Mouse (Mus musculus) neural tube, embryonic 11.5 days (tissue): ENCODE results near the gene Kcnh1. TPM values are rescaled to one million over a fixed set of nuclear protein-coding genes. Genes with fewer than 3 reads are reported as not detected.

Experiments
- ATAC-seq: fragments of 200-750 bp; cut with Nextera tagmentation; 2 replicates; pipeline ENCODE4 v1.8.0; 2017; ENCODE audit warnings: moderate number of reproducible peaks, mild to moderate bottlenecking, moderate TSS enrichment, moderate library complexity; ENCODE audit not compliant: insufficient read depth, low FRiP score, low TSS enrichment
- DNase-seq: peaks from one replicate; pipeline ENCODE4 v3.0.0-alpha.2; 2015; ENCODE audit warnings: low spot score
- H3K27ac ChIP-seq: fragments of 300-500 bp; sonication (generic); 2 replicates; pipeline ENCODE4 v1.5.1; 2014; ENCODE audit warnings: low read depth, mild to moderate bottlenecking, low read length
- H3K27me3 ChIP-seq: fragments of 300-500 bp; sonication (generic); 2 replicates; pipeline ENCODE4 v1.6.1; 2014; ENCODE audit warnings: mild to moderate bottlenecking, low read length, mixed read lengths; ENCODE audit not compliant: control insufficient read depth, insufficient read depth
- H3K36me3 ChIP-seq: fragments of 300-500 bp; sonication (generic); 2 replicates; pipeline ENCODE4 v1.6.1; 2014; ENCODE audit warnings: mild to moderate bottlenecking, low read length, moderate library complexity, mixed read lengths; ENCODE audit not compliant: control insufficient read depth, insufficient read depth
- H3K4me1 ChIP-seq: fragments of 300-500 bp; sonication (generic); 2 replicates; pipeline ENCODE4 v1.6.1; 2014; ENCODE audit warnings: low read length, mixed read lengths; ENCODE audit not compliant: control insufficient read depth, insufficient read depth
- H3K4me2 ChIP-seq: fragments of 300-500 bp; sonication (generic); 2 replicates; pipeline ENCODE4 v1.6.1; 2014; ENCODE audit warnings: low read depth, mild to moderate bottlenecking, moderate library complexity
- H3K4me3 ChIP-seq: fragments of 300-500 bp; sonication (generic); 2 replicates; pipeline ENCODE4 v1.5.1; 2014; ENCODE audit warnings: low read depth, low read length
- H3K9ac ChIP-seq: fragments of 300-500 bp; sonication (generic); 2 replicates; pipeline ENCODE4 v1.6.1; 2014; ENCODE audit warnings: mild to moderate bottlenecking, low read length
- H3K9me3 ChIP-seq: fragments of 300-500 bp; sonication (generic); 2 replicates; pipeline ENCODE4 v1.6.1; 2016; ENCODE audit warnings: low read length; ENCODE audit not compliant: control insufficient read depth
- WGBS: fragments of 180-500 bp; shearing (Covaris S2); extraction: QIAGEN DNeasy Blood & Tissue Kit; methylation state at CpG from one replicate; pipeline ENCODE4 v1.1.7; 2014; 5-methylcytosine and 5-hydroxymethylcytosine counted together
- polyA plus RNA-seq: library from polyadenylated mRNA; unstranded; fragments of >200 nt; fragmentation: Nextera tagmentation; extraction: Ambion mirVana; gene quantifications from 2 replicates; pipeline ENCODE4 v1.2.1, GENCODE M21; 2014

Kcnh1 gene
- polyA plus RNA-seq, 1 experiment from 2014 or later, result 1.0 TPM

GRCm38 (mm10) chr1:192284340-192284739, 93.8 kb downstream of the Kcnh1 start:
- ATAC-seq (no peak), DNase-seq (no peak)
- Histone ChIP-seq H3K4me2 (no peak overlapping the region), H3K36me3 (no peaks in the 10 kb centered on the region), H3K27me3 (no peaks in the 10 kb centered on the region), H3K27ac (no peak overlapping the region), H3K4me1 (no peaks in the 10 kb centered on the region), H3K4me3 (no peak overlapping the region), H3K9me3 (no peaks in the 10 kb centered on the region), H3K9ac (no peak overlapping the region)
- 82% methylated on average over 3 of the region's 3 CpGs for WGBS

- H3K36me3 ChIP-seq, result no peaks in the 10 kb centered on the region
- no peaks in the 10 kb centered on the region for H3K4me1 ChIP-seq
- ATAC-seq, result no peak
- DNase-seq, result no peak
- H3K4me2 ChIP-seq, result no peak overlapping the region
- no peak overlapping the region for H3K27ac ChIP-seq
- H3K4me3 ChIP-seq, result no peak overlapping the region
- no peak overlapping the region for H3K9ac ChIP-seq
- 82% methylated on average over 3 of the region's 3 CpGs for WGBS
- no peaks in the 10 kb centered on the region for H3K27me3 ChIP-seq
- no peaks in the 10 kb centered on the region for H3K9me3 ChIP-seq
Observed at GRCm38 (mm10) chr1:192284950-192285349, 94.4 kb downstream of the Kcnh1 start.

- H3K9ac ChIP-seq, result no peak overlapping the region
- no peak overlapping the region for H3K27ac ChIP-seq
- WGBS, result 86% methylated on average over 8 of the region's 8 CpGs
- H3K27me3 ChIP-seq, result no peaks in the 10 kb centered on the region
- H3K9me3 ChIP-seq, result no peaks in the 10 kb centered on the region
- H3K4me2 ChIP-seq, result no peak overlapping the region
- no peak for DNase-seq
- ATAC-seq, result no peak
- H3K4me1 ChIP-seq, result no peaks in the 10 kb centered on the region
- H3K4me3 ChIP-seq, result no peak overlapping the region
- no peaks in the 10 kb centered on the region for H3K36me3 ChIP-seq
Observed at GRCm38 (mm10) chr1:192288456-192288855, 97.9 kb downstream of the Kcnh1 start.

- Histone ChIP-seq H3K9me3 (no peaks in the 10 kb centered on the region), H3K4me2 (no peak overlapping the region), H3K36me3 (no peaks in the 10 kb centered on the region), H3K27me3 (no peaks in the 10 kb centered on the region), H3K27ac (no peak overlapping the region), H3K4me1 (no peaks in the 10 kb centered on the region), H3K4me3 (no peak overlapping the region), H3K9ac (no peak overlapping the region)
- DNase-seq, result no peak
- 64% methylated on average over 3 of the region's 3 CpGs for WGBS
- no peak for ATAC-seq
Observed at GRCm38 (mm10) chr1:192291286-192291685, 100.7 kb downstream of the Kcnh1 start.

- no peak overlapping the region for H3K4me2 ChIP-seq
- ATAC-seq (no peak), DNase-seq (no peak)
- H3K9ac ChIP-seq, result no peak overlapping the region
- H3K27me3 ChIP-seq, result no peaks in the 10 kb centered on the region
- H3K9me3 ChIP-seq, result no peaks in the 10 kb centered on the region
- no peak overlapping the region for H3K4me3 ChIP-seq
- no peaks in the 10 kb centered on the region for H3K4me1 ChIP-seq
- no peak overlapping the region for H3K27ac ChIP-seq
- 36% methylated on average over 4 of the region's 4 CpGs for WGBS
- no peaks in the 10 kb centered on the region for H3K36me3 ChIP-seq
Observed at GRCm38 (mm10) chr1:192293391-192293790, 102.8 kb downstream of the Kcnh1 start.

GRCm38 (mm10) chr1:192293921-192294320, 103.3 kb downstream of the Kcnh1 start:
- DNase-seq, result no peak
- Histone ChIP-seq H3K9ac (no peak overlapping the region), H3K9me3 (no peaks in the 10 kb centered on the region), H3K36me3 (no peaks in the 10 kb centered on the region), H3K27ac (no peak overlapping the region), H3K4me2 (no peak overlapping the region), H3K4me3 (no peak overlapping the region), H3K4me1 (no peaks in the 10 kb centered on the region), H3K27me3 (no peaks in the 10 kb centered on the region)
- ATAC-seq, result no peak
- WGBS, result 83% methylated on average over 3 of the region's 3 CpGs

- no peak overlapping the region for H3K4me3 ChIP-seq
- no peaks in the 10 kb centered on the region for H3K27me3 ChIP-seq
- H3K9ac ChIP-seq, result no peak overlapping the region
- H3K27ac ChIP-seq, result no peak overlapping the region
- WGBS, result 81% methylated on average over 11 of the region's 11 CpGs
- no peaks in the 10 kb centered on the region for H3K4me1 ChIP-seq
- no peaks in the 10 kb centered on the region for H3K9me3 ChIP-seq
- ATAC-seq (no peak), DNase-seq (no peak)
- H3K4me2 ChIP-seq, result no peak overlapping the region
- H3K36me3 ChIP-seq, result no peaks in the 10 kb centered on the region
Observed at GRCm38 (mm10) chr1:192295243-192295860, 104.8 kb downstream of the Kcnh1 start.

GRCm38 (mm10) chr1:192295902-192296301, 105.3 kb downstream of the Kcnh1 start:
- no peaks in the 10 kb centered on the region for H3K36me3 ChIP-seq
- H3K27me3 ChIP-seq, result no peaks in the 10 kb centered on the region
- DNase-seq (no peak), ATAC-seq (no peak)
- H3K27ac ChIP-seq, result no peak overlapping the region
- H3K9ac ChIP-seq, result no peak overlapping the region
- H3K4me3 ChIP-seq, result no peak overlapping the region
- H3K9me3 ChIP-seq, result no peaks in the 10 kb centered on the region
- H3K4me2 ChIP-seq, result no peak overlapping the region
- H3K4me1 ChIP-seq, result no peaks in the 10 kb centered on the region

- Histone ChIP-seq H3K4me3 (no peak overlapping the region), H3K36me3 (no peaks in the 10 kb centered on the region), H3K27ac (no peak overlapping the region), H3K9ac (no peak overlapping the region), H3K9me3 (no peaks in the 10 kb centered on the region), H3K4me2 (no peak overlapping the region), H3K4me1 (no peaks in the 10 kb centered on the region), H3K27me3 (no peaks in the 10 kb centered on the region)
- DNase-seq (no peak), ATAC-seq (no peak)
- 73% methylated on average over 5 of the region's 5 CpGs for WGBS
Observed at GRCm38 (mm10) chr1:192297481-192298128, 107.0 kb downstream of the Kcnh1 start.
